Mouse (Mus musculus) CH12.LX (cell line): ENCODE measurements at regions not wholly inside any gene's neighbourhood (a gene's known extent, or its start where the extent isn't known, plus 50 kb on each side); places are given as distances from the start of the nearest gene placed in this dataset.

Experiments
- DNase-seq: peaks from one replicate; pipeline ENCODE4 v3.0.0-alpha.2; 2013; ENCODE audit errors: extremely low read depth
- H3K27ac ChIP-seq: 2 replicates; pipeline ENCODE4 v1.5.1; 2012; ENCODE audit warnings: low read depth, mild to moderate bottlenecking, control low read depth, moderate library complexity; ENCODE audit not compliant: insufficient read depth
- H3K27me3 ChIP-seq: replicated peaks from 2 replicates; pipeline ENCODE3; 2012; ENCODE audit warnings: inconsistent platforms
- H3K36me3 ChIP-seq, 2 experiments: replicated peaks in 1 of 2; 2 replicates each; pipeline versions ENCODE3 to v1.6.1; 2012; ENCODE audit warnings: inconsistent platforms in 1 of 2, low read length in 1 of 2, mild to moderate bottlenecking in 1 of 2, mixed read lengths in 1 of 2, moderate library complexity in 1 of 2; ENCODE audit not compliant: control insufficient read depth in 1 of 2, insufficient read depth in 1 of 2
- H3K4me1 ChIP-seq, 2 experiments: 2 replicates each; pipeline ENCODE4 v1.6.1; 2012; ENCODE audit warnings: inconsistent platforms in 1 of 2, moderate library complexity in 1 of 2; ENCODE audit not compliant: insufficient read depth in 2 of 2, control insufficient read depth in 1 of 2
- H3K4me2 ChIP-seq: 2 replicates; pipeline ENCODE4 v1.6.1; 2012; ENCODE audit warnings: low read depth, mild to moderate bottlenecking, control low read depth; ENCODE audit not compliant: poor library complexity, insufficient read depth, severe bottlenecking
- H3K4me3 ChIP-seq, 3 experiments: fragments of 150-350 bp in 1 of 3; sonication (generic) in 1 of 3; replicated peaks in 1 of 3; 2 replicates each; pipeline versions ENCODE3 to v1.5.1; 2011 to 2012; ENCODE audit warnings: low read depth in 2 of 3, low read length in 2 of 3, mild to moderate bottlenecking in 2 of 3, moderate library complexity in 2 of 3, control low read depth in 1 of 3, improper control_type of control experiment in 1 of 3, inconsistent platforms in 1 of 3, mixed read lengths in 1 of 3; ENCODE audit not compliant: poor library complexity in 1 of 3
- H3K79me2 ChIP-seq: replicated peaks from 2 replicates; pipeline ENCODE4 v1.6.1; 2012; ENCODE audit warnings: mild to moderate bottlenecking, moderate library complexity; ENCODE audit not compliant: control insufficient read depth, poor library complexity, insufficient read depth, severe bottlenecking; ENCODE audit errors: extremely low read depth
- H3K9ac ChIP-seq: 2 replicates; pipeline ENCODE4 v1.6.1; 2012; ENCODE audit warnings: low read depth, mild to moderate bottlenecking, control low read depth, moderate library complexity; ENCODE audit not compliant: insufficient read depth
- H3K9me3 ChIP-seq: replicated peaks from 2 replicates; pipeline ENCODE3; 2012; ENCODE audit warnings: low read length, inconsistent platforms, mixed read lengths
- CHD1 ChIP-seq: IDR thresholded peaks from 2 replicates; pipeline ENCODE4 v1.6.1; 2012; ENCODE audit warnings: low read depth, low read length, improper control_type of control experiment, inconsistent platforms
- CHD2 ChIP-seq: IDR thresholded peaks from 2 replicates; pipeline ENCODE4 v1.6.1; 2011; ENCODE audit warnings: low read length, improper control_type of control experiment
- CTCF ChIP-seq, 2 experiments: IDR thresholded peaks in 1 of 2; conservative IDR thresholded peaks in 1 of 2; 2 replicates each; pipeline ENCODE4 v1.5.1; 2011 to 2012; ENCODE audit warnings: low read depth in 2 of 2, low read length in 2 of 2, improper control_type of control experiment in 1 of 2, inconsistent platforms in 1 of 2, mild to moderate bottlenecking in 1 of 2, moderate library complexity in 1 of 2
- E2F4 ChIP-seq: IDR thresholded peaks from 2 replicates; pipeline ENCODE4 v1.6.1; 2011; ENCODE audit warnings: low read depth, low read length, improper control_type of control experiment; ENCODE audit not compliant: insufficient replicate concordance
- EP300 ChIP-seq: IDR thresholded peaks from 2 replicates; pipeline ENCODE4 v1.6.1; 2011; ENCODE audit warnings: low read length, improper control_type of control experiment
- ETS1 ChIP-seq: conservative IDR thresholded peaks from 2 replicates; pipeline ENCODE4 v1.6.1; 2012; ENCODE audit warnings: low read depth, mild to moderate bottlenecking, inconsistent platforms, low read length, improper control_type of control experiment, moderate library complexity
- GABPA ChIP-seq: IDR thresholded peaks from 2 replicates; pipeline ENCODE4 v1.6.1; 2012; ENCODE audit warnings: low read depth, low read length, improper control_type of control experiment, inconsistent platforms; ENCODE audit not compliant: insufficient replicate concordance
- IRF4 ChIP-seq: IDR thresholded peaks from 2 replicates; pipeline ENCODE4 v1.6.1; 2014; ENCODE audit warnings: low read depth, mild to moderate bottlenecking, inconsistent platforms, low read length, improper control_type of control experiment
- MAX ChIP-seq: IDR thresholded peaks from 2 replicates; pipeline ENCODE4 v1.6.1; 2011; ENCODE audit warnings: low read length, improper control_type of control experiment
- MAZ ChIP-seq: IDR thresholded peaks from 2 replicates; pipeline ENCODE4 v1.6.1; 2012; ENCODE audit warnings: low read depth, mild to moderate bottlenecking, inconsistent platforms, low read length, improper control_type of control experiment, moderate library complexity
- MEF2A ChIP-seq: IDR thresholded peaks from 2 replicates; pipeline ENCODE4 v1.6.1; 2014; ENCODE audit warnings: low read depth, mild to moderate bottlenecking, inconsistent platforms, low read length, improper control_type of control experiment, borderline replicate concordance
- MXI1 ChIP-seq: IDR thresholded peaks from 2 replicates; pipeline ENCODE4 v1.6.1; 2011; ENCODE audit warnings: mild to moderate bottlenecking, low read depth, low read length, improper control_type of control experiment
- MYC ChIP-seq: IDR thresholded peaks from 2 replicates; pipeline ENCODE4 v1.6.1; 2011; ENCODE audit warnings: low read depth, mild to moderate bottlenecking, improper control_type of control experiment, low read length
- NRF1 ChIP-seq: IDR thresholded peaks from 2 replicates; pipeline ENCODE4 v1.6.1; 2014; ENCODE audit warnings: low read depth, mild to moderate bottlenecking, inconsistent platforms, low read length, improper control_type of control experiment, moderate library complexity
- PAX5 ChIP-seq: IDR thresholded peaks from 2 replicates; pipeline ENCODE4 v1.6.1; 2012; ENCODE audit warnings: low read length, inconsistent platforms, mixed read lengths
- POLR2A ChIP-seq: IDR thresholded peaks from 2 replicates; pipeline ENCODE4 v1.6.1; 2011; ENCODE audit warnings: low read depth, mild to moderate bottlenecking, improper control_type of control experiment, low read length
- RCOR1 ChIP-seq: conservative IDR thresholded peaks from 2 replicates; pipeline ENCODE4 v1.6.1; 2012; ENCODE audit warnings: low read depth, mild to moderate bottlenecking, inconsistent platforms, low read length, improper control_type of control experiment
- SIN3A ChIP-seq: IDR thresholded peaks from 2 replicates; pipeline ENCODE4 v1.6.1; 2012; ENCODE audit warnings: low read length, improper control_type of control experiment, inconsistent platforms
- SMC3 ChIP-seq: IDR thresholded peaks from 2 replicates; pipeline ENCODE4 v1.6.1; 2011; ENCODE audit warnings: low read depth, low read length, improper control_type of control experiment
- TBP ChIP-seq: conservative IDR thresholded peaks from 2 replicates; pipeline ENCODE4 v1.6.1; 2011; ENCODE audit warnings: low read depth, low read length, improper control_type of control experiment
- UBTF ChIP-seq: IDR thresholded peaks from 2 replicates; pipeline ENCODE4 v1.6.1; 2012; ENCODE audit warnings: low read depth, mild to moderate bottlenecking, inconsistent platforms, low read length, improper control_type of control experiment, moderate library complexity
- USF1 ChIP-seq: IDR thresholded peaks from 2 replicates; pipeline ENCODE4 v1.6.1; 2014; ENCODE audit warnings: low read depth, mild to moderate bottlenecking, inconsistent platforms, low read length, improper control_type of control experiment
- ZC3H11A ChIP-seq: IDR thresholded peaks from 2 replicates; pipeline ENCODE4 v1.6.1; 2012; ENCODE audit warnings: low read depth, mild to moderate bottlenecking, inconsistent platforms, low read length, improper control_type of control experiment
- ZMIZ1 ChIP-seq: IDR thresholded peaks from 2 replicates; pipeline ENCODE4 v1.6.1; 2012; ENCODE audit warnings: low read depth, mild to moderate bottlenecking, inconsistent platforms, low read length, improper control_type of control experiment
- dilution Hi-C: fragments of 300-500 bp; cut with MboI; formaldehyde crosslinking; loops from 2 replicates; pipeline ENCODE4 v1.14.3; 2020; ENCODE audit warnings: low sequenced_read_pairs; ENCODE audit not compliant: extremely low pct_unique_long_range_greater_than_20kb, extremely low pct_ligation_motif_present
- in situ Hi-C: fragments of 300-500 bp; cut with MboI; formaldehyde crosslinking; loops from 3 replicates; pipeline ENCODE4 v1.14.3; 2019; ENCODE audit warnings: low sequenced_read_pairs, low pct_ligation_motif_present, low pct_unique_long_range_greater_than_20kb, mixed read lengths

DNA sequence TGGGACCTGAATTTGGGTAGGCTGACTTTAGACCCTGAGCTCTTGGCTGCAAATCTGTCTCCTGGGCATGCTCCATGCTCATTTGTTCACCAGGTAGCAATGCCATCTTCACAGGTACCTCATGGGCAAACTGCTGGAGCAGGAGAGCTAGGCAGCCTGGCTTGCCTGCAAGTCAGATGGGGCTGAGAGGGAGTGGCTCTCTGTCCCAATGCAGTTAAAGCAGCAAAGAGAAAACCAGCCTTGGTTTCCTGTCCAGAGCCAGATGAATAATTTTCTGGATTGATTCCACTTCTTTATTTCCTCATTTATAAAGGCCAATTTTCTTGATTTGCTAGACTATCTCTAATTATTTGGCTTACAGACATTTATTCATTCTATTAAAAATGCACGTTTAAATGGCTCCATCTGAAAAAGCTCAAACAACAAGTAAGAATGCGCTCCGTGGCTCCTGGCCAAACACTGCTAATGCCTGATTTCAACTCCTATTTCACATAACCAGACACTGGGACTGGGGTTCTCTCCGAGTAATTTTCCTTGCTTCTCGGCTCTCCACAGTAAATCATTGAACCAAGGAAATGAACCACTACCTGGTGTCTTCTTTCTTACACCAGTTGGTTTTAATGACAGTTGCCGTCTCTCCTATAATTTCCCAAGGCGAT lies 60.5 kb downstream of the Rsl24d1 start:
- no peak overlapping the region for H3K4me2 ChIP-seq
- H3K9me3 ChIP-seq, result peaks cover 21% of the 10 kb centered on the region
- no peak for DNase-seq
- H3K4me1 ChIP-seq, result no peaks in the 10 kb centered on the region
- no peak for TF ChIP-seq ZC3H11A
- TF ChIP-seq POLR2A, result no peak
- no peak for TF ChIP-seq MYC
- TF ChIP-seq IRF4, result no peak
- no peak for TF ChIP-seq SMC3
- no peak for TF ChIP-seq PAX5
- no peak for TF ChIP-seq CTCF (conservative IDR thresholded peaks at IDR 0.05 in 1 of 2, IDR thresholded peaks at IDR 0.05 in 1 of 2; ENCODE audit: low read depth in 2 of 2, low read length in 2 of 2)
- TF ChIP-seq, all 38 proteins: peak for 0
- no peak overlapping the region for H3K4me3 ChIP-seq
- H3K9ac ChIP-seq, result no peak overlapping the region
- no peaks in the 10 kb centered on the region for H3K79me2 ChIP-seq
- H3K27ac ChIP-seq, result no peak overlapping the region
- dilution Hi-C loops (no loop called here), in situ Hi-C loops (loop anchor here (25.0 kb wide), 1 partner anchor 814 kb away; no protein-coding TSS in a partner anchor)
- peaks cover 8% of the 10 kb centered on the region for H3K27me3 ChIP-seq
- H3K36me3 ChIP-seq, result no peaks in the 10 kb centered on the region

DNA sequence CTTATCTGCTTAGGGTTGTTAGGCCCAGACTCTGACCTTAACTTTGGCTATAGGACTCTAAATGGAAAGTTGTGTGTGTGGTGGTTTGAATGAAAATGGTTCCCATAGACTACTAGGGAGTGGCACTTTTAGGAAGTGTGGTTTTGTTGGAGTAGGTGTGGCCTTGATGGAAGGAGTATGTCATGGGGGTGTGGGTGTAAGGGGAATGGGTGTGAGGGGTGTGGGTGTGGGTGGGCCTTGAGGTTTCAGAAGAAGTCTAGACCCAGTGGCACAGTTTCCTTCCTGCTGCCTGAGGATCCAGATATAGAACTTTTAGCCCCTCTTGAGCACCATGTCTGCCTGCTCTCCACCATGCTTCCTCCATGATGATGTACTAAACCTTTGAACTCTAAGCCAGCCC lies 63.4 kb downstream of the Rsl24d1 start:
- Histone ChIP-seq H3K27me3 (no peaks in the 10 kb centered on the region), H3K9ac (no peak overlapping the region), H3K36me3 (no peaks in the 10 kb centered on the region), H3K27ac (no peak overlapping the region), H3K9me3 (peaks cover 10% of the 10 kb centered on the region), H3K4me2 (no peak overlapping the region), H3K4me1 (peaks cover 0 to 8% of the 10 kb centered on the region in 2 experiments; a peak in 2 of 4 replicates), H3K79me2 (no peaks in the 10 kb centered on the region), H3K4me3 (no peak overlapping the region)
- in situ Hi-C loops (no loop called here), dilution Hi-C loops (no loop called here)
- TF ChIP-seq MEF2A (no peak), POLR2A (no peak), SIN3A (no peak), RCOR1 (no peak), TBP (no peak)
- DNase-seq, result no peak

DNA sequence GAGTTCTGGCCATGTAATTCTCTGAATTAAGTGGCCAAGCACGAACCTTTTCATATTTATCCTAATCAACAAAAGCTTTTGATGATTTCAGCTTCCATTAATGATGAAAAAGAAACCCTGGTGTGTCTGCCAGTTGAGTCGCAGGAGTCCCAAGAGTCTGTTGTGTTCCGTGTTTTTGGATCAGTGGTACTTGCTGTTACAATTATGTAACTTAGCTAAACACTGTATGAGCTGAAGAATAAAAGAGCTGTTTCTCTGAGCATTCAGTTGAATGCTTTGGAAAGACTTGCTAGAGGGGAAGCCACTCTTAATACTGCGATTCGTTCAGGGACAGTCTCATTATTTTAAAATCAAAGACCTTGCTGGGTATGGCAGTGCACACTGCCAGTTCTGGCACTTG lies 70.1 kb downstream of the Rsl24d1 start:
- Histone ChIP-seq H3K9me3 (peaks cover 9% of the 10 kb centered on the region), H3K27me3 (peaks cover 2% of the 10 kb centered on the region), H3K4me3 (no peak overlapping the region), H3K4me1 (peaks cover 0 to 8% of the 10 kb centered on the region in 2 experiments; a peak in 2 of 4 replicates), H3K36me3 (no peaks in the 10 kb centered on the region), H3K4me2 (no peak overlapping the region), H3K9ac (no peak overlapping the region), H3K79me2 (no peaks in the 10 kb centered on the region), H3K27ac (no peak overlapping the region)
- in situ Hi-C loops, result no loop called here
- DNase-seq, result no peak
- TF ChIP-seq UBTF, result no peak
- TF ChIP-seq ETS1, result no peak
- no peak for TF ChIP-seq GABPA
- no peak for TF ChIP-seq NRF1
- no peak for TF ChIP-seq MEF2A
- no peak for TF ChIP-seq E2F4
- no peak for TF ChIP-seq POLR2A
- TF ChIP-seq TBP, result no peak
- no peak for TF ChIP-seq MAZ
- TF ChIP-seq SIN3A, result no peak
- no peak for TF ChIP-seq MAX
- no peak for TF ChIP-seq ZMIZ1
- no peak for TF ChIP-seq CHD1
- TF ChIP-seq MXI1, result no peak
- TF ChIP-seq ZC3H11A, result no peak
- TF ChIP-seq USF1, result no peak
- TF ChIP-seq EP300, result no peak
- TF ChIP-seq IRF4, result no peak
- TF ChIP-seq RCOR1, result no peak
- no peak for TF ChIP-seq CHD2
- dilution Hi-C loops, result no loop called here
